Mouse (Mus musculus): ENCODE measurements around the gene Zfp2. TPM values are rescaled to one million over a fixed set of nuclear protein-coding genes. Genes with fewer than 3 reads are reported as not detected.

Gene Zfp2
- polyA plus RNA-seq, 1 experiment from 2014 or later, result 14.7 TPM

GRCm38 (mm10) chr11:50908136-50908535 is 7.8 kb downstream of the Zfp2 start:
- Histone ChIP-seq H3K4me3 (ENCODE audit: low read depth, low read length) (no peak overlapping the region), H3K36me3 (ENCODE audit: insufficient read depth) (peaks cover 71% of the 10 kb centered on the region), H3K27me3 (ENCODE audit: insufficient read depth, low read length) (no peaks in the 10 kb centered on the region), H3K4me2 (no peak overlapping the region), H3K9ac (no peak overlapping the region), H3K4me1 (ENCODE audit: insufficient read depth) (no peaks in the 10 kb centered on the region), H3K9me3 (ENCODE audit: low read depth, low read length) (peaks cover 13% of the 10 kb centered on the region), H3K27ac (ENCODE audit: low read depth) (no peak overlapping the region)
- DNase-seq, result no peak
- 90% methylated on average over 5 of the region's 5 CpGs for WGBS
- no peak for TF ChIP-seq CTCF (IDR thresholded peaks at IDR 0.05; ENCODE audit: low read depth)
- no peak for ATAC-seq (ENCODE audit: insufficient read depth)

GRCm38 (mm10) chr11:50897359-50897758 is 18.6 kb downstream of the Zfp2 start:
- no peaks in the 10 kb centered on the region for H3K4me1 ChIP-seq (ENCODE audit: insufficient read depth)
- no peak overlapping the region for H3K27ac ChIP-seq (ENCODE audit: low read depth)
- no peak overlapping the region for H3K4me2 ChIP-seq
- ATAC-seq (ENCODE audit: insufficient read depth) (no peak), DNase-seq (no peak)
- H3K9me3 ChIP-seq (ENCODE audit: low read depth, low read length), result peaks cover 53% of the 10 kb centered on the region
- no peak for TF ChIP-seq CTCF (IDR thresholded peaks at IDR 0.05; ENCODE audit: low read depth)
- H3K27me3 ChIP-seq (ENCODE audit: insufficient read depth, low read length), result no peaks in the 10 kb centered on the region
- H3K9ac ChIP-seq, result no peak overlapping the region
- 60% methylated on average over 1 of the region's 1 CpGs for WGBS
- no peak overlapping the region for H3K4me3 ChIP-seq (ENCODE audit: low read depth, low read length)
- H3K36me3 ChIP-seq (ENCODE audit: insufficient read depth), result peaks cover 24% of the 10 kb centered on the region

GRCm38 (mm10) chr11:50892441-50892840 is 23.5 kb downstream of the Zfp2 start:
- no peak for TF ChIP-seq CTCF (IDR thresholded peaks at IDR 0.05; ENCODE audit: low read depth)
- ATAC-seq (ENCODE audit: insufficient read depth) (no peak), DNase-seq (peak; percentile 39)
- Histone ChIP-seq H3K27me3 (ENCODE audit: insufficient read depth, low read length) (no peaks in the 10 kb centered on the region), H3K36me3 (ENCODE audit: insufficient read depth) (no peaks in the 10 kb centered on the region), H3K9me3 (ENCODE audit: low read depth, low read length) (peaks cover 6% of the 10 kb centered on the region), H3K9ac (no peak overlapping the region), H3K27ac (ENCODE audit: low read depth) (no peak overlapping the region), H3K4me1 (ENCODE audit: insufficient read depth) (no peaks in the 10 kb centered on the region), H3K4me3 (ENCODE audit: low read depth, low read length) (no peak overlapping the region), H3K4me2 (no peak overlapping the region)
- WGBS, result 41% methylated on average over 2 of the region's 2 CpGs

GRCm38 (mm10) chr11:50887390-50888128 is 28.4 kb downstream of the Zfp2 start, which contains the start of gene Zfp454:
Gene Zfp454, minus strand, starts transcription at chr11:50887651.
- H3K9me3 ChIP-seq (ENCODE audit: low read depth, low read length), result no peaks in the 10 kb centered on the region
- 0 out of 2 replicates have a peak, but pooled peaks cover 9% of the 10 kb centered on the region for H3K36me3 ChIP-seq (ENCODE audit: insufficient read depth)
- peak within 1 kb of the TSS; percentile 78 for H3K27ac ChIP-seq (ENCODE audit: low read depth)

GRCm38 (mm10) chr11:50886933-50887293 is 29.1 kb downstream of the Zfp2 start:
- no peak for TF ChIP-seq CTCF (IDR thresholded peaks at IDR 0.05; ENCODE audit: low read depth)
- peak overlapping the region; percentile 57 for H3K9ac ChIP-seq
- 12% methylated on average over 10 of the region's 10 CpGs for WGBS
- DNase-seq, result peak; percentile 50
- no peaks in the 10 kb centered on the region for H3K27me3 ChIP-seq (ENCODE audit: insufficient read depth, low read length)
- peak overlapping the region; percentile 50 for H3K4me3 ChIP-seq (ENCODE audit: low read depth, low read length)
- H3K9me3 ChIP-seq (ENCODE audit: low read depth, low read length), result no peaks in the 10 kb centered on the region
- H3K4me2 ChIP-seq, result peak overlapping the region; percentile 78
- ATAC-seq (ENCODE audit: insufficient read depth), result peak; percentile 30; the same call in 1 of the 2 replicates
- H3K27ac ChIP-seq (ENCODE audit: low read depth), result peak overlapping the region; percentile 78
- no peaks in the 10 kb centered on the region for H3K4me1 ChIP-seq (ENCODE audit: insufficient read depth)
- 0 out of 2 replicates have a peak, but pooled peaks cover 9% of the 10 kb centered on the region for H3K36me3 ChIP-seq (ENCODE audit: insufficient read depth)

More at GRCm38 (mm10) chr11:50887390-50888128, 28.4 kb downstream of the Zfp2 start, which contains the start of gene Zfp454:
- Histone ChIP-seq H3K4me3 (ENCODE audit: low read depth, low read length) (peak within 1 kb of the TSS; percentile 50), H3K9ac (peak within 1 kb of the TSS; percentile 57), H3K4me2 (peak within 1 kb of the TSS; percentile 78), H3K27me3 (ENCODE audit: insufficient read depth, low read length) (no peaks in the 10 kb centered on the region), H3K4me1 (ENCODE audit: insufficient read depth) (no peaks in the 10 kb centered on the region)
- peak; percentile 98 for DNase-seq
- peak; percentile 98 for ATAC-seq (ENCODE audit: insufficient read depth)
- TF ChIP-seq CTCF (IDR thresholded peaks at IDR 0.05; ENCODE audit: low read depth), result no peak
- 5% methylated on average over 26 of the region's 26 CpGs for WGBS

- Histone ChIP-seq H3K4me2 (peak overlapping the region; percentile 78), H3K36me3 (ENCODE audit: insufficient read depth) (0 out of 2 replicates have a peak, but pooled peaks cover 9% of the 10 kb centered on the region), H3K4me1 (ENCODE audit: insufficient read depth) (no peaks in the 10 kb centered on the region), H3K4me3 (ENCODE audit: low read depth, low read length) (peak overlapping the region; percentile 50), H3K27ac (ENCODE audit: low read depth) (no peak overlapping the region), H3K9me3 (ENCODE audit: low read depth, low read length) (no peaks in the 10 kb centered on the region), H3K9ac (peak overlapping the region; percentile 57), H3K27me3 (ENCODE audit: insufficient read depth, low read length) (no peaks in the 10 kb centered on the region)
- TF ChIP-seq CTCF (IDR thresholded peaks at IDR 0.05; ENCODE audit: low read depth), result no peak
- 33% methylated on average over 8 of the region's 8 CpGs for WGBS
- ATAC-seq (ENCODE audit: insufficient read depth) (0 out of 2 replicates have a peak, but pooled peaks have one; percentile 1), DNase-seq (peak; percentile 8)
These were observed 29.6 kb downstream of the Zfp2 start for GRCm38 (mm10) chr11:50886231-50886932.

- H3K36me3 ChIP-seq (ENCODE audit: insufficient read depth), result peaks cover 25% of the 10 kb centered on the region; the same call in 1 of the 2 replicates
- WGBS, result 73% methylated on average over 3 of the region's 3 CpGs
- H3K4me2 ChIP-seq, result no peak overlapping the region
- H3K9me3 ChIP-seq (ENCODE audit: low read depth, low read length), result no peaks in the 10 kb centered on the region
- H3K27me3 ChIP-seq (ENCODE audit: insufficient read depth, low read length), result no peaks in the 10 kb centered on the region
- ATAC-seq (ENCODE audit: insufficient read depth) (no peak), DNase-seq (no peak)
- no peak overlapping the region for H3K4me3 ChIP-seq (ENCODE audit: low read depth, low read length)
- TF ChIP-seq CTCF (IDR thresholded peaks at IDR 0.05; ENCODE audit: low read depth), result peak; percentile 35; the same call in 1 of the 2 replicates
- no peaks in the 10 kb centered on the region for H3K4me1 ChIP-seq (ENCODE audit: insufficient read depth)
- no peak overlapping the region for H3K9ac ChIP-seq
- no peak overlapping the region for H3K27ac ChIP-seq (ENCODE audit: low read depth)
These were observed 32.2 kb downstream of the Zfp2 start for GRCm38 (mm10) chr11:50883756-50884155.
